Mouse (Mus musculus) MEL (cell line): ENCODE measurements at regions not wholly inside any gene's neighbourhood (a gene's known extent, or its start where the extent isn't known, plus 50 kb on each side); places are given as distances from the start of the nearest gene placed in this dataset.

Experiments
- DNase-seq: peaks from one replicate; pipeline ENCODE4 v3.0.0; 2011; ENCODE audit warnings: low read depth, low spot score
- H3K27ac ChIP-seq: 2 replicates; pipeline ENCODE4 v1.5.1; 2012; ENCODE audit warnings: low read depth, mild to moderate bottlenecking, control low read depth, low read length, moderate library complexity; ENCODE audit not compliant: control insufficient read depth
- H3K27me3 ChIP-seq, 2 experiments: fragments of 150-350 bp in 1 of 2; sonication (generic) in 1 of 2; 2 replicates each; pipeline ENCODE4 v1.6.1; 2012; ENCODE audit warnings: low read length in 2 of 2, mild to moderate bottlenecking in 2 of 2, improper control_type of control experiment in 1 of 2, moderate library complexity in 1 of 2; ENCODE audit not compliant: insufficient read depth in 2 of 2, control insufficient read depth in 1 of 2
- H3K36me3 ChIP-seq, 2 experiments: 2 replicates each; pipeline ENCODE4 v1.6.1; 2012 to 2014; ENCODE audit warnings: low read length in 2 of 2, improper control_type of control experiment in 1 of 2, inconsistent platforms in 1 of 2, mild to moderate bottlenecking in 1 of 2; ENCODE audit not compliant: insufficient read depth in 2 of 2, control insufficient read depth in 1 of 2
- H3K4me1 ChIP-seq, 2 experiments: fragments of 150-350 bp in 1 of 2; sonication (generic) in 1 of 2; 2 replicates each; pipeline ENCODE4 v1.6.1; 2012; ENCODE audit warnings: low read length in 2 of 2, improper control_type of control experiment in 1 of 2, mild to moderate bottlenecking in 1 of 2; ENCODE audit not compliant: insufficient read depth in 2 of 2, control insufficient read depth in 1 of 2
- H3K4me3 ChIP-seq, 2 experiments: fragments of 150-350 bp in 1 of 2; sonication (generic) in 1 of 2; 2 replicates each; pipeline ENCODE4 v1.5.1; 2012; ENCODE audit warnings: low read depth in 2 of 2, low read length in 2 of 2, mild to moderate bottlenecking in 2 of 2, moderate library complexity in 2 of 2, control low read depth in 1 of 2, improper control_type of control experiment in 1 of 2; ENCODE audit not compliant: control insufficient read depth in 1 of 2, insufficient read depth in 1 of 2
- H3K79me2 ChIP-seq: 2 replicates; pipeline ENCODE4 v1.6.1; 2012; ENCODE audit warnings: mild to moderate bottlenecking, low read length, moderate library complexity; ENCODE audit not compliant: control insufficient read depth, poor library complexity, insufficient read depth
- H3K9ac ChIP-seq: 2 replicates; pipeline ENCODE4 v1.6.1; 2012; ENCODE audit warnings: low read depth, mild to moderate bottlenecking, control low read depth, low read length, moderate library complexity; ENCODE audit not compliant: control insufficient read depth, poor library complexity, severe bottlenecking
- H3K9me3 ChIP-seq: fragments of 150-350 bp; sonication (generic); replicated peaks from 2 replicates; pipeline ENCODE4 v1.6.1; 2012; ENCODE audit warnings: mild to moderate bottlenecking, low read length, improper control_type of control experiment, moderate library complexity; ENCODE audit not compliant: insufficient read depth
- BHLHE40 ChIP-seq: IDR thresholded peaks from 2 replicates; pipeline ENCODE4 v1.6.1; 2012; ENCODE audit warnings: low read depth, mild to moderate bottlenecking, inconsistent platforms, low read length, improper control_type of control experiment, borderline replicate concordance
- CHD1 ChIP-seq: IDR thresholded peaks from 2 replicates; pipeline ENCODE4 v1.6.1; 2012; ENCODE audit warnings: low read depth, mild to moderate bottlenecking, inconsistent platforms, low read length, improper control_type of control experiment
- ELF1 ChIP-seq: IDR thresholded peaks from 2 replicates; pipeline ENCODE4 v1.6.1; 2014; ENCODE audit warnings: low read depth, mild to moderate bottlenecking, inconsistent platforms, low read length, improper control_type of control experiment, moderate library complexity
- EP300 ChIP-seq, 2 experiments: IDR thresholded peaks; 2 replicates each; pipeline ENCODE4 v1.6.1; 2011; ENCODE audit warnings: improper control_type of control experiment in 2 of 2, low read length in 2 of 2, low read depth in 1 of 2, mild to moderate bottlenecking in 1 of 2
- ETS1 ChIP-seq: IDR thresholded peaks from 2 replicates; pipeline ENCODE4 v1.6.1; 2012; ENCODE audit warnings: low read depth, mild to moderate bottlenecking, inconsistent platforms, low read length, improper control_type of control experiment, moderate library complexity
- KAT2A ChIP-seq: conservative IDR thresholded peaks from 2 replicates; pipeline ENCODE4 v1.6.1; 2012; ENCODE audit warnings: low read depth, low read length, improper control_type of control experiment, inconsistent platforms
- MAFK ChIP-seq: IDR thresholded peaks from 2 replicates; pipeline ENCODE4 v1.6.1; 2011; ENCODE audit warnings: low read depth, mild to moderate bottlenecking, low read length, improper control_type of control experiment, borderline replicate concordance
- MAX ChIP-seq: IDR thresholded peaks from 2 replicates; pipeline ENCODE4 v1.6.1; 2011; ENCODE audit warnings: low read length, improper control_type of control experiment
- MAZ ChIP-seq: IDR thresholded peaks from 2 replicates; pipeline ENCODE4 v1.6.1; 2012; ENCODE audit warnings: low read depth, mild to moderate bottlenecking, inconsistent platforms, low read length, improper control_type of control experiment
- MXI1 ChIP-seq: IDR thresholded peaks from 2 replicates; pipeline ENCODE4 v1.6.1; 2011; ENCODE audit warnings: mild to moderate bottlenecking, low read depth, low read length, improper control_type of control experiment
- MYC ChIP-seq: IDR thresholded peaks from 2 replicates; pipeline ENCODE4 v1.6.1; 2011; ENCODE audit warnings: low read depth, mild to moderate bottlenecking, low read length, improper control_type of control experiment, moderate library complexity
- NELFE ChIP-seq: IDR thresholded peaks from 2 replicates; pipeline ENCODE4 v1.6.1; 2011; ENCODE audit warnings: low read depth, low read length, improper control_type of control experiment
- RAD21 ChIP-seq: IDR thresholded peaks from 2 replicates; pipeline ENCODE4 v1.6.1; 2011; ENCODE audit warnings: mild to moderate bottlenecking, low read depth, low read length, improper control_type of control experiment
- RCOR1 ChIP-seq: IDR thresholded peaks from 2 replicates; pipeline ENCODE4 v1.6.1; 2012; ENCODE audit warnings: low read depth, mild to moderate bottlenecking, inconsistent platforms, low read length, improper control_type of control experiment
- SMC3 ChIP-seq: IDR thresholded peaks from 2 replicates; pipeline ENCODE4 v1.6.1; 2011; ENCODE audit warnings: low read depth, low read length, improper control_type of control experiment
- TAL1 ChIP-seq: IDR thresholded peaks from 2 replicates; pipeline ENCODE4 v1.6.1; 2012; ENCODE audit warnings: mild to moderate bottlenecking, inconsistent platforms, low read length, moderate library complexity, mixed read lengths
- TBP ChIP-seq: IDR thresholded peaks from 2 replicates; pipeline ENCODE4 v1.8.0; 2011; ENCODE audit warnings: low read depth, low read length, improper control_type of control experiment
- USF1 ChIP-seq: IDR thresholded peaks from 2 replicates; pipeline ENCODE4 v1.6.1; 2014; ENCODE audit warnings: low read depth, mild to moderate bottlenecking, inconsistent platforms, low read length, improper control_type of control experiment, moderate library complexity
- USF2 ChIP-seq, 2 experiments: IDR thresholded peaks; 2 replicates each; pipeline ENCODE4 v1.6.1; 2011 to 2012; ENCODE audit warnings: improper control_type of control experiment in 2 of 2, low read length in 2 of 2, borderline replicate concordance in 1 of 2, inconsistent platforms in 1 of 2, low read depth in 1 of 2, mild to moderate bottlenecking in 1 of 2; ENCODE audit not compliant: insufficient read depth in 1 of 2
- ZC3H11A ChIP-seq: IDR thresholded peaks from 2 replicates; pipeline ENCODE4 v1.6.1; 2012; ENCODE audit warnings: low read depth, mild to moderate bottlenecking, inconsistent platforms, low read length, improper control_type of control experiment
- ZMIZ1 ChIP-seq: IDR thresholded peaks from 2 replicates; pipeline ENCODE4 v1.6.1; 2012; ENCODE audit warnings: low read depth, mild to moderate bottlenecking, inconsistent platforms, low read length, improper control_type of control experiment, moderate library complexity

GRCm38 (mm10) chr11:64369516-64369915, 65.6 kb upstream of the Hs3st3a1 start:
- H3K79me2 ChIP-seq, result no peaks in the 10 kb centered on the region
- no peaks in the 10 kb centered on the region for H3K4me1 ChIP-seq
- DNase-seq, result no peak
- H3K36me3 ChIP-seq, result no peaks in the 10 kb centered on the region
- H3K4me3 ChIP-seq, result no peak overlapping the region
- no peaks in the 10 kb centered on the region for H3K9me3 ChIP-seq
- H3K27ac ChIP-seq, result no peak overlapping the region
- no peak overlapping the region for H3K9ac ChIP-seq
- no peaks in the 10 kb centered on the region for H3K27me3 ChIP-seq
- TF ChIP-seq RAD21, result no peak
- TF ChIP-seq MYC, result no peak

- Histone ChIP-seq H3K36me3 (no peaks in the 10 kb centered on the region), H3K4me1 (no peaks in the 10 kb centered on the region), H3K79me2 (no peaks in the 10 kb centered on the region), H3K27ac (no peak overlapping the region), H3K4me3 (no peak overlapping the region), H3K9ac (no peak overlapping the region), H3K27me3 (no peaks in the 10 kb centered on the region; a peak in 1 of 4 replicates), H3K9me3 (no peaks in the 10 kb centered on the region)
- no peak for TF ChIP-seq ZMIZ1
- TF ChIP-seq MYC, result no peak
- no peak for TF ChIP-seq ELF1
- no peak for TF ChIP-seq MXI1
- no peak for TF ChIP-seq MAFK
- no peak for TF ChIP-seq EP300 (IDR thresholded peaks at IDR 0.05; ENCODE audit: low read depth in 1 of 2, low read length in 2 of 2)
- TF ChIP-seq ETS1, result no peak
- no peak for TF ChIP-seq SMC3
- no peak for TF ChIP-seq NELFE
- TF ChIP-seq MAZ, result no peak
- no peak for TF ChIP-seq CHD1
- no peak for TF ChIP-seq MAX
- no peak for TF ChIP-seq RCOR1
- no peak for TF ChIP-seq BHLHE40
- TF ChIP-seq TAL1, result no peak
- no peak for TF ChIP-seq KAT2A
- TF ChIP-seq USF1, result no peak
- TF ChIP-seq TBP, result no peak
- no peak for TF ChIP-seq ZC3H11A
- no peak for TF ChIP-seq USF2 (IDR thresholded peaks at IDR 0.05; ENCODE audit: borderline replicate concordance in 1 of 2, insufficient read depth in 1 of 2, low read depth in 1 of 2, low read length in 2 of 2)
- no peak for DNase-seq
Measured at GRCm38 (mm10) chr11:64335456-64335855, 99.7 kb upstream of the Hs3st3a1 start.
